Mouse (Mus musculus) hindbrain, embryonic 10.5 days (tissue): ENCODE results near the gene Hist1h2bm. TPM values are rescaled to one million over a fixed set of nuclear protein-coding genes. Genes with fewer than 3 reads are reported as not detected.

Experiments
- polyA plus RNA-seq: library from polyadenylated mRNA; unstranded; fragments of >200 nt; fragmentation: Nextera tagmentation; extraction: Ambion mirVana; gene quantifications from 2 replicates; pipeline ENCODE4 v1.2.1, GENCODE M21; 2016

The Hist1h2bm gene
- polyA plus RNA-seq, 1 experiment from 2014 or later: 5.2 TPM

Other genes starting within 250 kb of the Hist1h2bm start
- gene Zkscan4, start 243.1 kb upstream of the Hist1h2bm start, polyA plus RNA-seq: 4.2 and 4.4 TPM in 2 replicates
- 1.7 TPM in 1 of 2 replicates, not detected in the other for gene Gm10065, start 242.6 kb upstream of the Hist1h2bm start, polyA plus RNA-seq
- gene AK157302, start 226.8 kb upstream of the Hist1h2bm start, polyA plus RNA-seq: 0.16 and 0.39 TPM in 2 replicates
- gene Gm11273, start 220.6 kb upstream of the Hist1h2bm start, polyA plus RNA-seq: 5.3 and 6.4 TPM in 2 replicates
- gene Zkscan8, start 190.9 kb upstream of the Hist1h2bm start, polyA plus RNA-seq: 5.0 and 6.7 TPM in 2 replicates
- gene Olfr1366, start 179.2 kb upstream of the Hist1h2bm start, polyA plus RNA-seq: 0.29 TPM in 1 of 2 replicates, not detected in the other
- gene Olfr1535, start 162.2 kb upstream of the Hist1h2bm start, polyA plus RNA-seq: not detected in 2 replicates
- gene Olfr1364, start 140.3 kb upstream of the Hist1h2bm start, polyA plus RNA-seq: not detected in 2 replicates
- not detected in 2 replicates for gene Olfr1362, start 108.0 kb upstream of the Hist1h2bm start, polyA plus RNA-seq
- gene Olfr11, start 79.5 kb upstream of the Hist1h2bm start, polyA plus RNA-seq: not detected in 2 replicates
- not detected in 2 replicates for gene Olfr1361, start 58.7 kb upstream of the Hist1h2bm start, polyA plus RNA-seq
- gene Olfr1360, start 44.6 kb upstream of the Hist1h2bm start, polyA plus RNA-seq: not detected in 2 replicates
- gene Olfr1359, start 23.9 kb upstream of the Hist1h2bm start, polyA plus RNA-seq: not detected in 2 replicates
- 2.2 TPM in 1 of 2 replicates, not detected in the other for gene Hist1h2bl, start 5.9 kb upstream of the Hist1h2bm start, polyA plus RNA-seq
- gene Hist1h2ai, start 5.6 kb upstream of the Hist1h2bm start, polyA plus RNA-seq: 16.6 and 22.9 TPM in 2 replicates
- 12.7 and 15.7 TPM in 2 replicates for gene Hist1h3h, start 4.4 kb upstream of the Hist1h2bm start, polyA plus RNA-seq
- 0.58 and 0.85 TPM in 2 replicates for gene Hist1h4j, start 13.0 kb downstream of the Hist1h2bm start, polyA plus RNA-seq
- 2.8 and 4.2 TPM in 2 replicates for gene Hist1h4k, start 28.5 kb downstream of the Hist1h2bm start, polyA plus RNA-seq
- 14.0 and 21.0 TPM in 2 replicates for gene Hist1h2ak, start 31.8 kb downstream of the Hist1h2bm start, polyA plus RNA-seq
- gene Hist1h2bn, start 32.1 kb downstream of the Hist1h2bm start, polyA plus RNA-seq: 1.0 and 3.4 TPM in 2 replicates
- gene Hist1h1b, start 58.6 kb downstream of the Hist1h2bm start, polyA plus RNA-seq: 39.0 and 41.1 TPM in 2 replicates
- gene Hist1h3i, start 61.3 kb downstream of the Hist1h2bm start, polyA plus RNA-seq: 112 and 120 TPM in 2 replicates
- gene Hist1h2an, start 65.2 kb downstream of the Hist1h2bm start, polyA plus RNA-seq: 9.9 and 11.4 TPM in 2 replicates
- gene Hist1h2bp, start 65.4 kb downstream of the Hist1h2bm start, polyA plus RNA-seq: 2.4 and 3.3 TPM in 2 replicates
- gene Hist1h2bq, start 88.2 kb downstream of the Hist1h2bm start, polyA plus RNA-seq: 18.9 and 20.9 TPM in 2 replicates
- gene Hist1h2ao, start 88.4 kb downstream of the Hist1h2bm start, polyA plus RNA-seq: 2.3 TPM in 1 of 2 replicates, not detected in the other
- gene Hist1h4m, start 89.7 kb downstream of the Hist1h2bm start, polyA plus RNA-seq: not detected in 2 replicates
- 9.7 and 10.0 TPM in 2 replicates for gene Hist1h4n, start 110.2 kb downstream of the Hist1h2bm start, polyA plus RNA-seq
- gene Hist1h2ap, start 111.5 kb downstream of the Hist1h2bm start, polyA plus RNA-seq: 6,234 and 6,449 TPM in 2 replicates
- 19.3 and 21.2 TPM in 2 replicates for gene Hist1h2br, start 111.7 kb downstream of the Hist1h2bm start, polyA plus RNA-seq
- gene Zfp184, start 223.1 kb downstream of the Hist1h2bm start, polyA plus RNA-seq: 20.6 and 24.7 TPM in 2 replicates